Mouse (Mus musculus): ENCODE results near the gene Serping1.
"Not testable (repeated sequence)": the region's sequence is repeated elsewhere in the genome, so short reads cannot be mapped to it uniquely, and the experiment has no call there.

Serping1 gene

GRCm38 (mm10) chr2:84775241-84775640, at the start of gene Serping1:
TSS of gene Serping1 (minus strand) at chr2:84775444.
- DNase-seq: peak; percentile 29

GRCm38 (mm10) chr2:84823237-84823636, 48.0 kb upstream of the Serping1 start:
- peak; percentile 18 for DNase-seq

- no peak for DNase-seq
These were observed 47.3 kb upstream of the Serping1 start, which contains the start of gene Smtnl1 for GRCm38 (mm10) chr2:84822552-84822951. TSS of gene Smtnl1 (minus strand) at chr2:84822652.

GRCm38 (mm10) chr2:84819861-84820260, 44.6 kb upstream of the Serping1 start:
- DNase-seq: peak; percentile 13

DNA sequence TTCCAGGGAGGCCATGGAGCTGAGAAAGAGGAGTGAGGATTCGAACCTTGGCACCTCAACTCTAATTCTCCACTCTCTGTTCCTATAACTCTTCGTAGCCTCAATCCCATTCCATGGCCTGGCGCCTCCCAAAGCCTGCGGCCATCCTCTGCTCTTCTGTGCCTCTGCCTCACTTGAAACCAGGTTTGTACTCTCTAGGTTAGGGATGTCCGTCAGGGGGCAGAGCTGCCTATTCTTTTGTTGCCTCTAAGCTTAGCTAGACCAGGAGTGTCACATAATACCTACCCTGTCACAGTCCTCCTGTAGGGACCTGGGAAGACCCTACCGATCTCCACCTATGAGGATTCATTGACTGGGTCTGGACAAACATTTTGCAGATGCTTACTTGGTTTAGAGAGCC, 37.4 kb upstream of the Serping1 start:
- no peak for DNase-seq

DNA sequence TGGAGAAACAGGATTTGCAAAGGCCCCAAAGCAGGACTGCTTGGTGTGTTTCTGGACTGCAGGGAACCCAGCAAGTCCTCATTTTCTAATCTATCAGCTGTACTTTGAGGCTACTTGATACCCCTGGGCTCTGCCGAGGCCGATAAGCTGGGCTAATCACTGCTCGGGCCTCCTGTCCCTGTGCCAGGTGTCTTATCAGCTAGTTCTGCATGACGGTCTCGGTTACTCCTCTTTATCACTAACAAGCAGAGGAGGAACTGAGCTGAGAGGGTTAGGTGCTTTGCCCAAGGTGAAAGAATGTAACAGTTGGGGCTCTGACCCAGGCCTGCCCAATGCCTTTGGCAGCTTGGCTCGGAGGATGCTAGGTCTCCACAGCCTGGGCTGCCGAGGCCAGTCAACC, 36.6 kb upstream of the Serping1 start:
- no peak for DNase-seq

DNA sequence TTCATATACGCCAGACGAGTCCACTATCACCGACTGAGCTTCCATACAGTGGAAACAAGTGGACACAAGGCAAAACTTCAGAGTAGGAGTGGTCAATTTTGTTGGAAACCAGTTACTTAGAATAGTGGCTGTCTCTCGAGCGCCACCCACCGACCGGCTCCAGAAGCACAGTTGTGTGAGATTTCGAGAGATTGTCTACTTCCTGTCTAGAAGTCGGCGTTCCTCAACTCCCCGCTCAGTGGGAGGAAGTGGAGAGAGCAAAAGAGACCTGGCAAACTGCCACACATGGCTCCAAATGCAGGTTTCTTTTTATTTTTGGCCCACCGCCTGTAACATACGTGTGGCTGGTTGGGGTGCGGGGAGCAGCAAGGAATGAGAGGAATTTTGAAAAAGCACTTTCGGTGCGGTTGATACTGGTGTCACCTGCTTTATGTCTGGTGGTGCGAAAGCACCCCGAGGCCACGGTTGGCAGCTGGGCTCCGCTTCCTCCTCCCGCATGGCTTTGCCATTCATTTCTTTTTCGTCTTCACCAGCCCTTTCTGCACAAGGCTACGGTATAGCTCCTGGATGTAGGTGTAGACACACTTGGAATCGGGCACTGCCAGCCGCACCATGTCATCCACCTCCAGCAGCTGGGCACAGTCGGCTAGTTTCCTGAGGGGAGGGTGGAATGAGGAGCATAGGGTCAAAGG, 35.8 kb upstream of the Serping1 start:
- peak; percentile 95 for DNase-seq

DNA sequence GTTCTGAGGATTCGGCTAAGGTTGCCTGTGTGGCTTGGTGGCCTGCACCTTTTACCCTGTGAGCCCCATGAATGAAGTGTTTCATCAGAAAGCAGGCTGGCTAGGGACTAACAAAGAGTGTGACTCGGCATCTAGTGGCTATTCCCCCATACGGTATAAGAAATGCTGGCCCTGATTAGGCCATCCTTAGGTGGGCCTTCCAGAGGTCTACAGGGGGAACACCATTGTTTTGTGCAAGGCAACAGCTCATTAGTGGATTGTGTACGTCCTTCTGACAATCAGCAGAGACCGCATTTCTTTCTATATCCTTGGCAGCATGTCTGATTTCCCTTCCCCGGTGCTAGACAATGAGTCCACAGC, 35.3 kb upstream of the Serping1 start:
- no peak for DNase-seq

GRCm38 (mm10) chr2:84809330-84809729, 34.1 kb upstream of the Serping1 start:
- DNase-seq: no peak

- DNase-seq: no peak
These were observed 31.3 kb upstream of the Serping1 start for GRCm38 (mm10) chr2:84806546-84806945.

DNA sequence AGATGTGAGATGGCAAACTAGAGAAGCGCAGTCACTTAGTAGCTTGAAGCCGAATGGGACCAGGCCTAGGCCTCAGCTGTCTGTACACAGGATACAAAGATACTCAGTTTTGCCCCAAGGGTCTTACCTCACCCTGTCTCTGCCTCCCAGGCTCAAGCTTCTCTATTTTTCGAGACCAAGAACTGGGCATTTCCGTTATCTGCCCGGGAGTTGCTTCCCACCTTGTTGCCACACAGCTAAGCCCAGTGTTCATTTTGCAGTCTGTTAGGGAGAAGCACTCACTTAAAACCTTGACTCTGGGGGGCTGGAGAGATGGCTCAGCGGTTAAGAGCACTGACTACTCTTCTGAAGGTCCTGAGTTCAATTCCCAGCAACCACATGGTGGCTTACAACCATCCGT, 28.7 kb upstream of the Serping1 start:
- DNase-seq: no peak

- not testable (repeated sequence) for DNase-seq
These were observed 26.0 kb upstream of the Serping1 start for GRCm38 (mm10) chr2:84801223-84801622.

DNA sequence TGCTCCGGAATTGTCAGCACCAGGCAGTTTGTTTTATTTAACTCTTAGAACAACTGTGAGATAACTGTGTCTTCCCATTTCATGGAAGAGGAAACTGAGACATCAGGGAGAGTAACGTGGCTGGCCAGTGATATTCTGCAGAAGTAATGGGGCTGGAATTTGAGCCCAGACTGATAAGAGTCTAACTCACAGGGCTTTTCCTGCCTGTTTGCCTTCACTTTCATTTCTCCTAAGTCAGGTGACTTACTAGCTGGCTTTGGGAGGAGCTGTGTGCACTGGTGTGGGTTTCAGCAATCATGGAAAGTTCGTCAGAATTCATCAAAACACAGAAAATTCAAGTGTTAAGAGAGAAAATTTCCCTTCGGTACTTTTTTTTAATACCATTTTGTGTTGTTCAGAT, 25.1 kb upstream of the Serping1 start:
- DNase-seq: no peak

GRCm38 (mm10) chr2:84799041-84799561, 23.9 kb upstream of the Serping1 start:
- peak; percentile 87 for DNase-seq

GRCm38 (mm10) chr2:84798493-84798921, 23.3 kb upstream of the Serping1 start, which contains the start of gene Ube2l6:
TSS of gene Ube2l6 (plus strand) at chr2:84798828.
- DNase-seq: peak; percentile 86

DNA sequence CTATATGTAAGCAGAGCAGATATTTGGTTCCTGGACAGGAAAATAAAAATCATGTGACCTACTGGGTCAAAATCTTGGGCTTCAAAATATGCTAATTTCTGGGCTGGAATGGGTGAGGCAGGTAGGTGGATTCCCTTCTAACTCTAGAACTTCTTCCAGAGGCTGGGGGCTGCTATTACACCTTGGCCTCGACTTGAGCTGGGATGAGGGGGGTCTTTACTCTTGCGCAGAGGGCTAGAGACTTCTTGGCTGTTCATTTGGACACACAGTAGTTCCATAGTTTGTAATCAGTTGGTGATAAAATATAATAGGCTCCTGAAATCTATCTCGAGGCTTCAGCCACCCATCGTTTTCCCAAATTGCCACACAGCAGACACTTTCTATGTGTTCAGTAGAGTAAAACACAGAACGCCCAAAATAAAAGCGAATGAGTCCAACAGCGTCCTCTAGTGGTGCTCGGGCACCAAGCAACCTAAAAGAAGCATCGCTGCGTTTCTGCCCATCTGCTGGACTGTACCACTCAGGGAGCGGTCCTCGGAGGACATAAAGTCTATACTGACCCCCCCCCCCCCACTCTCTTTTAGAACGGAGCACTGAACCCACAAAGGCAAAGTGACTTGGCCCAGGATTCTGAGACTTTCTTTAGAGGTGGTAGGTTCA, 22.7 kb upstream of the Serping1 start:
- peak; percentile 90 for DNase-seq

- no peak for DNase-seq
These were observed 18.6 kb upstream of the Serping1 start for GRCm38 (mm10) chr2:84793871-84794270.

DNA sequence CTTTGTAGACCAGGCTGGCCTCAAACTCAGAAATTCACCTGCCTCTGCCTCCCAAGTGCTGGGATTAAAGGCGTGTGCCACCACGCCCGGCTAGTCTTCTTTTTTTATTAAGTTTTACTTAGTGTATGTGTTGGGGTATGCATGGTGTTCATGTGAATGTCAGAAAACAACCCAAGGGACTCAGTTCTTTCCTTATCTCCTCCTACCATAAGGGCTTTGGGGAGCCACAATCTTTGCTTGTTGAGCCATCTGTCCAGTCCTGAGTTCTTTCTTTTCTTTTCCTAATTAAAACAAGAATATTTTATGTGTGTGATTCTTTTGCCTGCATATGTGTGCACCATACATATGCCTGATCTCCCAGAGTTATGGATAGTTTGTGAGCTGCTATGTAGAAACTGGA, 17.9 kb upstream of the Serping1 start:
- no peak for DNase-seq

DNA sequence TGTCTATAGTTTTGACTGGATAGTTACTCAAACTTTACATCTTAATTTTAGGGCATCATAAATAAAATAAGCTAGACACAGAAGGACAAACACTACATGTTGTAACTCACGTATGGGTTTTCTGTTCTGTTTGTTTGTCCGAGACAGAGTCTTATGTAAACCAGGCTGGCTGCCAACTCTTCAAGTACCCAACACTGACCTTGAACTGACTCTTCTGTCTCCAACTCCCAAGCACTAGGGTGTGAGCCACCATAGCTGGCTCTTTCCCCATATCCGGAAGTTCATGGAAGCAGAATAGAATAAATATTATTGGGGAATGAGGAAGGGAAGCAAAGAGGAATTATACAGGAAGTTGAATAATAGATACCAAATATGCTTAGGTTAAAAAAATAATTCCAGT, 17.3 kb upstream of the Serping1 start:
- peak; percentile 42 for DNase-seq

DNA sequence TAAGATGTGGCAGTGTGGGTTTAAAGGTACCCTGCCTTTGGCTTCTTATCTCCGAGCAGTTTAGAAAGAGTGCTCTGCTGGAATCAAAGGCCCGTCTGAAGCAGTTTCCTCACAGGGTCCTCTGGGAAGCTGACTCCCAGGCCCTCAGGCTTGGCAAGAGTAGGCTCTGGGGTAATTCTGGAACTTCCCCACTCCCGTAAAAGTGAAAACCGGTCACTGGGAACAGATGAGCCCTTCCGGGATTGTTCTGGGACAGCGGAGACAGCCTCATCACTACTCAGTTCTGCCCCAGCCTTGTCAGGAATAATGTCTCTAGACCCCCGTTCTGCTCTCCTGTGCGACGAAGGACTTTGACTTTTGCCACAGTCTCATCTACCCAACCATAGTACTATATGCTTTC, 15.2 kb upstream of the Serping1 start:
- no peak for DNase-seq

GRCm38 (mm10) chr2:84788316-84788715, 13.1 kb upstream of the Serping1 start:
- no peak for DNase-seq

GRCm38 (mm10) chr2:84783840-84784566, 8.8 kb upstream of the Serping1 start:
- DNase-seq: peak; percentile 25

GRCm38 (mm10) chr2:84783315-84783714, 8.1 kb upstream of the Serping1 start:
- no peak for DNase-seq

- DNase-seq: peak; percentile 40
These were observed 4.0 kb upstream of the Serping1 start for GRCm38 (mm10) chr2:84779210-84779609.

Data from lung, postnatal 10 days (tissue).